Mouse (Mus musculus) ovary, adult 2 months (tissue): ENCODE data around the gene Gm27235. TPM values are rescaled to one million over a fixed set of nuclear protein-coding genes. Genes with fewer than 3 reads are reported as not detected.

ENCODE experiments used
- polyA plus RNA-seq: library from polyadenylated mRNA; depleted of rRNA; stranded (reverse); fragments of >200 nt; gene quantifications from 2 replicates; pipeline ENCODE4 v1.2.3, GENCODE M21; 2012; rRNA removed

The Gm27235 gene
- not detected in 2 replicates for polyA plus RNA-seq

DNA sequence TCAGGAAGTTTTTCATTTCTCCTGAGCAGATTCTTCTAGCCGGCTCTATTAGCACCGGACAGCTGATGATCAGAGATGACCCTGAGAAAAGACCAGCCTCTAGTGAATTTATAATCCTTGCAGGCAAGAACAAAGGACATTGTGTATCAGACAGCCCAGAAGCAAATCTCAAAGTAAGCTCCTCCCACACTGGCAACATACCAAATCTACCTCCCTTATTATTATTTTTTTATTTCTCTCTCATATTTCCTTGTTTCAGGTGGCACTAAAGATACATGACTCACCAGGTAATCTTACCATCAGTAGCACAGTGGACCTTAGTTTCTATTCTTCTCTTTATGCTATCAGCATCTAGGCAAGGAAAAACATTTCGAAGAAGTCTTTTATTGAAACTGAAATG is at the start of gene Gm27235, which contains the start of gene D730048I06Rik:
TSS of gene Gm27235 (minus strand) at position 101 of the 400 bp plus-strand sequence.
TSS of gene D730048I06Rik (minus strand) at position 112 of the 400 bp plus-strand sequence.

GRCm38 (mm10) chr9:35778009-35778408 is 11.9 kb downstream of the Gm27235 start, which contains the start of gene Gm17727:
Gene Gm17727, minus strand, starts transcription at chr9:35778109.

GRCm38 (mm10) chr9:35740749-35741148 is 49.2 kb downstream of the Gm27235 start, which contains the start of gene Gm17677:
Gene Gm17677, plus strand, starts transcription at chr9:35741049.

Other genes with a start within 250 kb of the Gm27235 start
- gene Ddx25, start 231.6 kb downstream of the Gm27235 start, polyA plus RNA-seq, result 0.08 and 0.18 TPM in 2 replicates
- 1.1 and 1.2 TPM in 2 replicates for gene Pus3, start 231.5 kb downstream of the Gm27235 start, polyA plus RNA-seq
- gene Pate2, start 219.8 kb downstream of the Gm27235 start, polyA plus RNA-seq, result 0.08 TPM in 1 of 2 replicates, not detected in the other
- gene Hyls1, start 219.7 kb downstream of the Gm27235 start, polyA plus RNA-seq, result 1.2 and 1.6 TPM in 2 replicates
- not detected in 2 replicates for gene Pate4, start 178.2 kb downstream of the Gm27235 start, polyA plus RNA-seq
- gene Pate3, start 141.9 kb downstream of the Gm27235 start, polyA plus RNA-seq, result not detected in 2 replicates
- gene Pate1, start 102.7 kb downstream of the Gm27235 start, polyA plus RNA-seq, result not detected in 2 replicates
- gene Gm17677, start 49.1 kb downstream of the Gm27235 start, polyA plus RNA-seq, result not detected in 2 replicates
- not detected in 2 replicates for gene Gm17727, start 12.0 kb downstream of the Gm27235 start, polyA plus RNA-seq
- gene D730048I06Rik, start within 50 bp of the Gm27235 start, polyA plus RNA-seq, result not detected in 2 replicates
- gene 9230110F15Rik, start 54.0 kb upstream of the Gm27235 start, polyA plus RNA-seq, result not detected in 2 replicates
- not detected in 2 replicates for gene 9230113P08Rik, start 118.3 kb upstream of the Gm27235 start, polyA plus RNA-seq